Mouse (Mus musculus): ENCODE measurements around the gene Rnf213. TPM values are rescaled to one million over a fixed set of nuclear protein-coding genes. Genes with fewer than 3 reads are reported as not detected.

Rnf213 gene
- polyA plus RNA-seq (2012; rRNA removed), result 33.7 and 44.6 TPM in 2 replicates

DNA sequence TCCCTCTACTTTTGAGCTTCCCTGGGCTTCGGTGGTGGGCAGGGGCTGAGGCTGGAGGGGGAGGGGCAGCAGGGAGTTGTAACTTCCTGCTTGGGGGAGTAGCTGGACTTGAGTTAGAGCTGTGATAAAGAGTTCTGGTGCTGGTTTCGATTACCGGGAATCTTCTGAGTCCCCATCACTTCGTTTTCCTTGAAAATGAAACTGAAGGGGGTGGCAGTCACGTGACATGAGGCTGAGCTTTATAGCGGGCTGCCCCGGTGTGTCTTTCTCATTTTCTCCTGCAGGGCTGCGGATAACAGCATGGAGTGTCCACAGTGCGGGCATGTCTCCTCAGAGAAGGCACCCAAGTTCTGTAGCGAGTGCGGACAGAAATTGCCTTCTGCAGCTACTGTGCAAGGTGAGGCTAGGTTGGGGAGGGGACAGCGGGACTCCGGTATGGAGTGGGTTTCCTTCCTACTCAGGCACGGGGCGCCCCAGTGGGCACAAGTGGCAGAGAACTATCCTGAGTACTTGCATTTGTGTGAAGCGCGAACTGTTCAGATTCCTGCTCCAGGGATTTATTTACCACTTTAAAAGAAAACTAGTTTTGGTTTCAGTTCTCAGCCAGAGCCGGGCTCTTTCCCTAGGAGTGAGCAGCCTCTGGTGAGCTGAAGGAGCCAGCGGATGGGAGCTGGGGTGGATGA, at the start of gene Rnf213:
Rnf213 (plus strand) TSS at position 301 of the 683 bp plus-strand sequence.

DNA sequence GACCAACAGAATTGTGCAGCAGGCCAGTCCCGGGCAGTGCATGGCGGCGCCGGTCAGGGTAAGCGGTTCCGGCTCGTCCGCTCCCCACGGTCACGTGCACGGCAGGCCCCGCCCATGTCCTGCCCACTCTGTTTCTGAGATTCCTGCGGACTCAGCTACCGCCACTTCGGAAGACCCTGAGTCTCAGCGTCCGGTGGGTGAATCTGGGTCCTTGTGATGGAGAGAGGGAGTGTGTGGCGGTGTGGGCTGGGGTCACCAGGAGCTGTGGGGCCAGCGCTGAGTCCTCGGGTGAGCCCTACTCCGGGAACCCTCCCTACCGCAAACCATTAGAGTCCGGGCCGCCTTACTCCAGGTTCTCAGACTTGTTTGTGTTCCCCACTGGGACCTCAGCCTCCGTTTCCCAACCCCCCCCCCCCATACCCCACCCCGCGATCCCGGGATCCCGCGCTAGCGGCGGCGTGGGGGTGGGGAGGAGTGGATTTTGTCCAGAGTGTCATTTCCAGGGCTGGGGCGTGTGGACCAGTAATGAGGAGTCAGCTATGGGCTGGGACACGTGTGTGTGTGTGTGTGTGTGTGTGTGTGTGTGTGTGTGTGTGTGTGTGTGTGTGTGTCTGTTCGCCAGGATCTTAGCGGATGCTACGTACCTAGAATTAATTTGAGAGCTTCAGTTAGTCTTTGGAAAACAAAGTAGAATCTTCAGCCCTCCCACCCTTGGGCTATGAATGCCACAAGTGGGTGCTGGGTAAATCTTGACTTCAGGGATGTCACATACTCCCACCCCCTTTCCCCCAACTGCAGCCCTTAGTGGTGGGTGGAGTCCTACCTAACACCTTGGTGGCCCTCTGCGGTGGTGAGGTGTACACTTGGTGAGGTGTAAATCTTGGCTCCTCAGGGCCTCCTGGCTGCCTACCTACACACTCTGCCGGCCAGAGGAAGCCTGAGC, 37.2 kb upstream of the Rnf213 start, which contains the start of the genes Sgsh and Slc26a11:
Sgsh (minus strand) TSS at position 94 of the 943 bp plus-strand sequence.
Slc26a11 (plus strand) TSS at position 115 of the 943 bp plus-strand sequence.

DNA sequence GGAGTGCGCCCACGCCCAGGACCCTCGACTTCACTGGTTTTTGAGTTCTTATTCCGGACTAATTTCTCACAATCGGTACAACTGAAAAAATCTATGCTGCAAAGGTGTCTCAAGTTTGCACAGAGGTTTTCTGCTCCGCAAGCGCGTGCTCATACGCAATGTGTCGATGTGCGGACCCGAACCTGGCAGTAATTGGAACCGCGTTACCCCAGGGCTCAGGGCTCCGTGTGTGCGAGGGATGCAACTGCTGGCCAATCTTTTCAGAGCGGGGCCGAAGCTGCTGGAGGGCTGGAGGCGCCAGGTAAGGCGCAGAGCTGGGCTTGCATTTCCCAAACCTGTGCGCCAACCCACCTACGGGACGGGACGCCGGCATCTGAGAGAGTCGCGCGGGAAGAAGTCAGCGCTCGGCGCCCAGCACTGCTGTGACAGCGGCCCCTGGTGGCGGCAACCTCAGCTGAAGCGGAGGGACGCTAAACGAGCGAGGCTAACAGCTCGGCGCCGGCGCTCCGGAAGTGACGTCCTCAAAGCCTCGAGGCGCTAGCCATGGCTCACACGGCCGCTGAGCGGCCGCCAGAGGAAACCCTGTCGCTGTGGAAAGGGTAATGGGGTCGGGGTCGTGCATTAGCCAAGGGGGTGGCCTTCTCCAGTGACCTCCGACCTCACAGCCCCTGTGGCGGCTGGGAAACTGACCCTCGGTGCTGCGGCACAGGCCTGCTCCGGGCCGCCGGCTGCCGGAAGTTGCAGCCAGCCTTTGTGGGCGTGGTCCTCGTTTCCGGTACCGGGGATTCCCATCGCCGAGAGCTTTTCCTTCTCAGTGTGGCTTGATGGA, 98.2 kb downstream of the Rnf213 start, which contains the start of gene Endov:
Endov (plus strand) TSS at position 487 of the 829 bp plus-strand sequence.

Other genes starting within 250 kb of the Rnf213 start
- gene Tbc1d16, start 164.6 kb upstream of the Rnf213 start, polyA plus RNA-seq (2012; rRNA removed), result 21.4 and 22.2 TPM in 2 replicates
- gene Ccdc40, start 164.5 kb upstream of the Rnf213 start, polyA plus RNA-seq (2012; rRNA removed), result 11.7 and 13.0 TPM in 2 replicates
- 336 TPM in 2 replicates for gene Gaa, start 125.2 kb upstream of the Rnf213 start, polyA plus RNA-seq (2012; rRNA removed)
- 121 and 122 TPM in 2 replicates for gene Eif4a3, start 93.0 kb upstream of the Rnf213 start, polyA plus RNA-seq (2012; rRNA removed)
- 0.16 and 0.28 TPM in 2 replicates for gene Card14, start 85.3 kb upstream of the Rnf213 start, polyA plus RNA-seq (2012; rRNA removed)
- gene Sgsh, start 37.6 kb upstream of the Rnf213 start, polyA plus RNA-seq (2012; rRNA removed), result 49.3 and 55.6 TPM in 2 replicates
- 31.6 and 41.4 TPM in 2 replicates for gene Slc26a11, start 37.5 kb upstream of the Rnf213 start, polyA plus RNA-seq (2012; rRNA removed)
- 27.0 and 32.1 TPM in 2 replicates for gene Endov, start 98.2 kb downstream of the Rnf213 start, polyA plus RNA-seq (2012; rRNA removed)
- gene Nptx1, start 154.7 kb downstream of the Rnf213 start, polyA plus RNA-seq (2012; rRNA removed), result 3.5 and 4.6 TPM in 2 replicates
- gene Rptor, start 209.8 kb downstream of the Rnf213 start, polyA plus RNA-seq (2012; rRNA removed), result 41.4 and 41.7 TPM in 2 replicates

Measured in ovary, adult 2 months (tissue).